Mouse (Mus musculus) stomach, postnatal 0 days (tissue): ENCODE results near the gene Pick1. TPM values are rescaled to one million over a fixed set of nuclear protein-coding genes. Genes with fewer than 3 reads are reported as not detected.

ENCODE experiments used
- ATAC-seq: fragments of 200-750 bp; cut with Nextera tagmentation; 2 replicates; pipeline ENCODE4 v1.8.0; 2017; ENCODE audit not compliant: low FRiP score, low TSS enrichment
- DNase-seq: peaks from one replicate; pipeline ENCODE4 v3.0.0-alpha.2; 2016; ENCODE audit warnings: low spot score
- H3K27ac ChIP-seq: fragments of 300-500 bp; sonication (generic); replicated peaks from 2 replicates; pipeline ENCODE4 v1.5.1; 2014; ENCODE audit warnings: mild to moderate bottlenecking, control low read depth
- H3K27me3 ChIP-seq: fragments of 300-500 bp; sonication (generic); 2 replicates; pipeline ENCODE4 v1.6.1; 2014; ENCODE audit warnings: low read length; ENCODE audit not compliant: control insufficient read depth, insufficient read depth
- H3K36me3 ChIP-seq: fragments of 300-500 bp; sonication (generic); 2 replicates; pipeline ENCODE4 v1.6.1; 2014; ENCODE audit warnings: low read length, mixed read lengths; ENCODE audit not compliant: control insufficient read depth, insufficient read depth
- H3K4me1 ChIP-seq: fragments of 300-500 bp; sonication (generic); replicated peaks from 2 replicates; pipeline ENCODE4 v1.6.1; 2014; ENCODE audit warnings: antibody characterized with exemption; ENCODE audit not compliant: control insufficient read depth, insufficient read depth
- H3K4me2 ChIP-seq: fragments of 300-500 bp; sonication (generic); replicated peaks from 2 replicates; pipeline ENCODE4 v1.6.1; 2014; ENCODE audit warnings: low read depth, mild to moderate bottlenecking, control low read depth, moderate library complexity
- H3K4me3 ChIP-seq: fragments of 300-500 bp; sonication (generic); 2 replicates; pipeline ENCODE4 v1.5.1; 2014; ENCODE audit warnings: low read depth, low read length, control low read depth
- H3K9ac ChIP-seq: fragments of 300-500 bp; sonication (generic); 2 replicates; pipeline ENCODE4 v1.6.1; 2014; ENCODE audit warnings: mild to moderate bottlenecking, low read length, control low read depth, mixed read lengths
- H3K9me3 ChIP-seq: fragments of 300-500 bp; sonication (generic); 2 replicates; pipeline ENCODE4 v1.6.1; 2016; ENCODE audit warnings: low read length; ENCODE audit not compliant: control insufficient read depth
- CTCF ChIP-seq: IDR thresholded peaks from 2 replicates; pipeline ENCODE4 v1.5.1; 2016; ENCODE audit warnings: antibody characterized with exemption, low read depth, mild to moderate bottlenecking, moderate library complexity
- EP300 ChIP-seq: optimal IDR thresholded peaks from 2 replicates; pipeline ENCODE3; 2016; ENCODE audit warnings: antibody characterized with exemption
- WGBS: fragments of 180-500 bp; shearing (Covaris S2); extraction: QIAGEN DNeasy Blood & Tissue Kit; methylation state at CpG from one replicate; pipeline ENCODE4 v1.1.7; 2014; 5-methylcytosine and 5-hydroxymethylcytosine counted together
- polyA plus RNA-seq: library from polyadenylated mRNA; unstranded; fragments of >200 nt; fragmentation: Nextera tagmentation; extraction: Ambion mirVana; gene quantifications from 2 replicates; pipeline ENCODE4 v1.2.1, GENCODE M21; 2015

Pick1 gene
- 25.7 and 26.7 TPM in 2 replicates for polyA plus RNA-seq

DNA sequence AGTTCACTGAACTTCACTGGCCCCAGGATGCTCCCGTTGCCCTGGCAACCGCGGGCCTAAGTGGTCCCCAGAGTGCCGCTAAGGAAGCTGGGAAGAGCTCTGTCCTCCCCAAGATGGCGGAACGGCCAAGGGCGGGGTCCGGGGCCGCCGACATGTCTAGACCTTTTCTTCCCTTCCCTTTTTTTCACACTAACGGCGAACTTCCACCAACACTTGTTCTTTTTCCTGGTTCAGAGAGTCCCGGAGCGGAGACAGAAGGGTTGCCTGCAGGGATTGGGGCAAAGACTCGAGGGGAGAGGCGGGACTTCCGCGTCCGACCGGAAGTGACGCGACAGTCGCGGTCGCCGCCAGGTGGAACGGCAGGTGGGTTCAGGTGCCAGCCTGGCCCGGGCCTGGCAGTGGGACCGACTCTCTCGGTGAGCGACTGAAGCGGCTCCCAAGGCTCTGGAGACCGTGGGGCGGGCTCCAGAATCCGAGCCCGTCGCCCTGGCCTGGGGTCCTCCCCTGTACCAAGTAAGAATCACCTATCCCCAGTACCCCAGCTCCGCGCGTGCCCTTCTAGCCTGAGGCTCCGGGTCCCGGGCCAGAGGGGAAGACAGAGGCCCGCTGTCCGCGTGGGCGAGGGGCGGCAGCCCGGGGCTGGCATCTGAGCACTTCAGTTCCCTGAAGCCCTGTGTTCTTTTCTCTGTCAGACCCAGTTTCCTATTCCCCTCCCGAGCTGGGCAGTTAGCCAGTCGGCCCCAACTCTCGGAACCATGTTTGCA lies at the start of gene Pick1, which contains the start of gene Gm49486:
Pick1 (plus strand) TSS at position 116 of the 764 bp plus-strand sequence.
Gm49486 (plus strand) TSS at position 334 of the 764 bp plus-strand sequence.
- under 1% methylated on average over 51 of the region's 51 CpGs for WGBS
- ATAC-seq = peak; percentile 84

DNA sequence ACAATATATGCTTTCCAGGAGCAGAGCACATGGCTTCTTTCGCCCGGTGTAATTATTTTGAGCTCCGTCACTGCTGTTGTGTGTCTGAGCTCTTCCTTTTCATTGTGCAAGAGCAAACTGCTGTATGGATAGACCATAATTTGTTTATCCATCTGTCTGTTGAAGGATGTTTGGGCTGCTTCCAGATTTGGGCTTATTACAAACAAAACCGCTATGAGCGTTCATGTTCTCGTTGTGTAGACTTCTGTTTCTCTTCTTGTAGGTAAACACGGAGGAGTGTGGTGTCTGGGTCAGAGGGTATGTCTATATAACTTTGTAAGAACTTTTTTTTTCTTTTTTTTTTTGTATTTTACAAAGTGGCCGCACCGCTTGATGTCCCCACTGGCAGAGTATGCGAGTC lies 43.8 kb upstream of the Pick1 start:
- no peak overlapping the region for H3K4me2 ChIP-seq
- ATAC-seq (no peak), DNase-seq (no peak)
- H3K36me3 ChIP-seq = no peaks in the 10 kb centered on the region
- H3K4me3 ChIP-seq = no peak overlapping the region
- H3K4me1 ChIP-seq = no peaks in the 10 kb centered on the region
- no peaks in the 10 kb centered on the region for H3K27me3 ChIP-seq
- no peak overlapping the region for H3K9ac ChIP-seq
- 40% methylated on average over 10 of the region's 10 CpGs for WGBS
- TF ChIP-seq CTCF = no peak
- no peak for TF ChIP-seq EP300
- H3K9me3 ChIP-seq = no peaks in the 10 kb centered on the region
- no peak overlapping the region for H3K27ac ChIP-seq

More for the DNA sequence above, at the start of gene Pick1, which contains the start of gene Gm49486:
- Histone ChIP-seq H3K27me3 (no peaks in the 10 kb centered on the region), H3K4me2 (peak within 1 kb of the TSS; percentile 100), H3K36me3 (peaks cover 3% of the 10 kb centered on the region; the same call in 1 of the 2 replicates), H3K4me3 (peak within 1 kb of the TSS; percentile 72), H3K9ac (peak within 1 kb of the TSS; percentile 92), H3K4me1 (peaks cover 3% of the 10 kb centered on the region; the same call in 1 of the 2 replicates), H3K27ac (peak within 1 kb of the TSS; percentile 96), H3K9me3 (no peaks in the 10 kb centered on the region)
- DNase-seq = peak; percentile 91
- TF ChIP-seq EP300 (no peak), CTCF (peak; percentile 29; the same call in 1 of the 2 replicates)

DNA sequence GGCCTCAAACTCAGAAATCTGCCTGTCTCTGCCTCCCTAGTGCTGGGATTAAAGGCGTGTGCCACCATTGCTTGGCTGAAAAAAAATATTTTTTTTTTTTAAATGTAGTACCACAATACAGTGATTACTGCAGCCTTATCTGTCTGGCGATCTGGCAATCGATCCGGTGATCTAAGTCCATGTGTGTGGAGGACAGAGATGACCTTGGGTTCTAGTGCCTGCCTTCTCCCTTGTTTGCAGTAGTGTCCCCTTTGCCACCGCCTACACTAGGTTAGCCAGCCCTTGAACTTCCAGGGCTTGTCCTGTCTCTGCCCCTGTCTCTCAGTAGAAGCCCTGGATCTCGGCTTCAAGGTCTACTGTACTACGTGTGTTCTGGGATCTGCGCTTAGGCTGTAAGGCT lies 41.2 kb upstream of the Pick1 start:
- ATAC-seq (no peak), DNase-seq (no peak)
- H3K4me1 ChIP-seq = no peaks in the 10 kb centered on the region
- H3K4me2 ChIP-seq = no peak overlapping the region
- no peaks in the 10 kb centered on the region for H3K36me3 ChIP-seq
- no peak overlapping the region for H3K27ac ChIP-seq
- no peaks in the 10 kb centered on the region for H3K27me3 ChIP-seq
- no peaks in the 10 kb centered on the region for H3K9me3 ChIP-seq
- no peak for TF ChIP-seq EP300
- no peak overlapping the region for H3K9ac ChIP-seq
- H3K4me3 ChIP-seq = no peak overlapping the region
- WGBS = 90% methylated on average over 8 of the region's 8 CpGs

DNA sequence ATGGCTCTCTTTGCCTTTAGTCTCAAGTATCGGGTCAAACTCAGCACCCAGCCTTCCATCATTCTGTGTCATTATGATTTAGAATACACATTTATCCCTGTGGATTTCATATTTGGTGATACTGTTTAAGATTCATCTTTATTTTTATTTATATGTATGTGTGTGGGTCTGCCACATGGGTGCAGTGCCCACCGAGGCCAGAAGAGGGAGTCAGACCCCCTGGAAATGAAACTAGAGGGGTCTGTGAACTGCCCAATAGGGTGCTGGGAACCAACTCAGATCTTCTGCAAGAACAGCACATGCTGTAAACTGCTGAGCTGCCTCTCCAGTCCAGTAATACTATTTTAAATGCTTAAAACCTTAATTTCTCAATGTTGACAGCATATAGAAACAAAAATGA lies 37.5 kb upstream of the Pick1 start:
- DNase-seq = no peak
- Histone ChIP-seq H3K27me3 (no peaks in the 10 kb centered on the region), H3K27ac (no peak overlapping the region), H3K9ac (no peak overlapping the region), H3K4me2 (no peak overlapping the region), H3K4me3 (no peak overlapping the region), H3K4me1 (0 out of 2 replicates have a peak, but pooled peaks cover 2% of the 10 kb centered on the region), H3K36me3 (no peaks in the 10 kb centered on the region), H3K9me3 (no peaks in the 10 kb centered on the region)
- 93% methylated on average over 2 of the region's 2 CpGs for WGBS
- no peak for ATAC-seq
- TF ChIP-seq CTCF = no peak

DNA sequence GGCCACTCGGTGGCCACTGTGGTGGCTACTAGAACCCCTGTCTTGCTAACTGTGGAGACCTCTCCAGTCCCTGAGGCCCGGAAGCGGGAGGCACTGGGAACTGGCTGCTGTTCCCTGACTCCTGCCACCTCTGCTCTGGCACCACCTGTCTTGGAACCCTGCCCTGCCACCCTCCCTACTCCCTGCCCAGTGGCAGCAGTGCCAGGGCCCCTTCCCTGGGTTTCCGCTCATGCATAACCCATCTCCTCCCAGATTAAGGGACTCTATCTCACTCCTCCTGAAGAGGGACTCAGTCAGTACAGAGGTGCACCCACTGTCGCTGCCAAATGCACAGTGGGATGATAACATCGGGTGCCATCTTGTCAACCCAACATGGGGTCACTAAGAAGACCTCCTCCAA lies 36.5 kb upstream of the Pick1 start:
- TF ChIP-seq EP300 (no peak), CTCF (0 out of 2 replicates have a peak, but pooled peaks have one; percentile 1)
- Histone ChIP-seq H3K36me3 (no peaks in the 10 kb centered on the region), H3K27ac (peak overlapping the region; percentile 3; the same call in 1 of the 2 replicates), H3K4me2 (no peak overlapping the region), H3K9ac (no peak overlapping the region), H3K4me3 (no peak overlapping the region), H3K4me1 (0 out of 2 replicates have a peak, but pooled peaks cover 2% of the 10 kb centered on the region), H3K9me3 (no peaks in the 10 kb centered on the region), H3K27me3 (no peaks in the 10 kb centered on the region)
- 78% methylated on average over 6 of the region's 6 CpGs for WGBS
- ATAC-seq = no peak
- DNase-seq = no peak
